18 mouse cellular contexts compared by ENCODE assay signal in the genomic region with DNA sequence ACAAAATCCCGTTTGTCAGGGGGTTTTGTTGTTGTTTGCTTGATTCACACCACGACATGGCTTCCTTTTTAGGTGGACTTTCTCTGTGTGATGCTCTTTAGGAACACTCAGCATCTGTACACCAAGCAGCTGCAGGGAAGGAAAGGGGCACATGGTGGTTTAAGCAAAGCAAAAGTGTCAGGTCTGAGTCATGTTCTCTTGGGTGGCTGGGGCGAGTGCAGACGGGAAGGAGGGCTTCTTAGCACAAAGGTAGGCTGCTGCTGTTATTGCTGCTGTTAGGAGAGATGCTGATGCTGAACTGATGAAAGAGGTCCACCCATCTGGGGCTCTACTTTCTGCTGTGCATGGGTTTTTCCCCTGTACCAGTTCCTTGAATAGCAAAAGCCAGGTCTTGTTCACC. TPM values are rescaled to one million over a fixed set of nuclear protein-coding genes. Genes with fewer than 3 reads are reported as not detected.
"Had no signal": no experiment of that assay in that cellular context is flagged by ENCODE, and none has a peak within 500 bp of the region (broad histone marks: within the 10 kb centered on the region; RNA-seq: fewer than 3 reads in every experiment).

No protein-coding gene starts in this region.

- H3K27me3 ChIP-seq: neural tube, embryonic 13.5 days; neural tube, embryonic 15.5 days had no signal

- DNase-seq: lung, adult 18-20 months; lung, embryonic 14.5 days; lung, postnatal 10 days; lung, postnatal 4 days; midbrain, embryonic 14.5 days; retina, postnatal 1 day; right cerebral cortex, adult 18-20 months; right cerebral cortex, postnatal 25 days; right cerebral cortex, postnatal 4 days; spleen, adult 18-20 months; thymus, adult 18-20 months; thymus, postnatal 14 days; thymus, postnatal 36 days had no signal

- H3K4me3 ChIP-seq: midbrain, embryonic 12.5 days; myocyte; neural tube, embryonic 13.5 days; neural tube, embryonic 15.5 days had no signal

- H3K4me2 ChIP-seq: lung, embryonic 14.5 days; midbrain, embryonic 12.5 days; neural tube, embryonic 13.5 days; neural tube, embryonic 15.5 days had no signal

- H3K9ac ChIP-seq: lung, embryonic 14.5 days; midbrain, embryonic 12.5 days; neural tube, embryonic 13.5 days; neural tube, embryonic 15.5 days had no signal

- H3K36me3 ChIP-seq: midbrain, embryonic 12.5 days; neural tube, embryonic 13.5 days; neural tube, embryonic 15.5 days had no signal

- H3K9me3 ChIP-seq: midbrain, embryonic 12.5 days; neural tube, embryonic 13.5 days; neural tube, embryonic 15.5 days had no signal

- H3K27ac ChIP-seq: midbrain, embryonic 12.5 days; neural tube, embryonic 13.5 days; neural tube, embryonic 15.5 days had no signal

- H3K4me1 ChIP-seq: midbrain, embryonic 12.5 days; neural tube, embryonic 13.5 days; neural tube, embryonic 15.5 days had no signal

RNA-seq across cellular contexts. Expression of a gene that starts 21.1 kb away (rescaled TPM):
- total RNA-seq: megakaryocyte, adult 5-6 weeks had no signal
